Mouse (Mus musculus) forebrain, embryonic 16.5 days (tissue): ENCODE results near the gene Pglyrp2. TPM values are rescaled to one million over a fixed set of nuclear protein-coding genes. Genes with fewer than 3 reads are reported as not detected.

Experiments
- ATAC-seq: fragments of 200-750 bp; cut with Nextera tagmentation; 2 replicates; pipeline ENCODE4 v1.8.0; 2017; ENCODE audit warnings: mild to moderate bottlenecking, moderate library complexity
- H3K27ac ChIP-seq: fragments of 300-500 bp; sonication (generic); 2 replicates; pipeline ENCODE4 v1.5.1; 2014; ENCODE audit warnings: low read length, control low read depth
- H3K27me3 ChIP-seq: fragments of 300-500 bp; sonication (generic); replicated peaks from 2 replicates; pipeline ENCODE4 v1.6.1; 2014; ENCODE audit warnings: low read length; ENCODE audit not compliant: control insufficient read depth, insufficient read depth
- H3K36me3 ChIP-seq: fragments of 300-500 bp; sonication (generic); 2 replicates; pipeline ENCODE4 v1.6.1; 2014; ENCODE audit not compliant: control insufficient read depth, insufficient read depth
- H3K4me1 ChIP-seq: fragments of 300-500 bp; sonication (generic); replicated peaks from 2 replicates; pipeline ENCODE4 v1.6.1; 2014; ENCODE audit warnings: low read length; ENCODE audit not compliant: control insufficient read depth, insufficient read depth
- H3K4me2 ChIP-seq: fragments of 300-500 bp; sonication (generic); 2 replicates; pipeline ENCODE4 v1.6.1; 2014; ENCODE audit warnings: mild to moderate bottlenecking, low read length, control low read depth
- H3K4me3 ChIP-seq: fragments of 300-500 bp; sonication (generic); replicated peaks from 2 replicates; pipeline ENCODE4 v1.5.1; 2014; ENCODE audit warnings: mild to moderate bottlenecking, low read length, control low read depth
- H3K9ac ChIP-seq: fragments of 300-500 bp; sonication (generic); replicated peaks from 2 replicates; pipeline ENCODE4 v1.6.1; 2014; ENCODE audit warnings: low read depth, low read length, control low read depth
- H3K9me3 ChIP-seq: fragments of 300-500 bp; sonication (generic); 2 replicates; pipeline ENCODE4 v1.6.1; 2016; ENCODE audit warnings: low read length; ENCODE audit not compliant: control insufficient read depth
- WGBS: fragments of 180-500 bp; shearing (Covaris S2); extraction: QIAGEN DNeasy Blood & Tissue Kit; methylation state at CpG from one replicate; pipeline ENCODE4 v1.1.7; 2014; 5-methylcytosine and 5-hydroxymethylcytosine counted together
- polyA plus RNA-seq: library from polyadenylated mRNA; unstranded; fragments of >200 nt; fragmentation: Nextera tagmentation; extraction: Ambion mirVana; gene quantifications from 2 replicates; pipeline ENCODE4 v1.2.1, GENCODE M21; 2015

Pglyrp2 gene
- polyA plus RNA-seq, 1 experiment from 2014 or later: not detected

- under 1% methylated on average over 37 of the region's 39 CpGs for WGBS
- peak overlapping the region; percentile 94 for H3K9ac ChIP-seq
- no peaks in the 10 kb centered on the region for H3K9me3 ChIP-seq
- peaks cover 13% of the 10 kb centered on the region for H3K36me3 ChIP-seq
- H3K27ac ChIP-seq: peak overlapping the region; percentile 78
- H3K4me2 ChIP-seq: peak overlapping the region; percentile 96
- H3K4me3 ChIP-seq: peak overlapping the region; percentile 86
- peaks cover 27% of the 10 kb centered on the region for H3K27me3 ChIP-seq
- H3K4me1 ChIP-seq: peaks cover 13% of the 10 kb centered on the region
- peak; percentile 60 for ATAC-seq
Measured at GRCm38 (mm10) chr17:32388370-32389100, 35.4 kb downstream of the Pglyrp2 start.

GRCm38 (mm10) chr17:32387986-32388369 lies 36.0 kb downstream of the Pglyrp2 start:
- no peak overlapping the region for H3K27ac ChIP-seq
- peak overlapping the region; percentile 86 for H3K4me3 ChIP-seq
- WGBS: 36% methylated on average over 7 of the region's 7 CpGs
- peaks cover 17% of the 10 kb centered on the region for H3K4me1 ChIP-seq
- peak overlapping the region; percentile 96 for H3K4me2 ChIP-seq
- no peak for ATAC-seq
- H3K9ac ChIP-seq: peak overlapping the region; percentile 94
- H3K9me3 ChIP-seq: no peaks in the 10 kb centered on the region
- H3K27me3 ChIP-seq: peaks cover 23% of the 10 kb centered on the region
- peaks cover 17% of the 10 kb centered on the region for H3K36me3 ChIP-seq

- H3K27ac ChIP-seq: no peak overlapping the region
- no peak for ATAC-seq
- peaks cover 15% of the 10 kb centered on the region for H3K27me3 ChIP-seq
- WGBS: 70% methylated on average over 9 of the region's 9 CpGs
- H3K36me3 ChIP-seq: peaks cover 19% of the 10 kb centered on the region
- peaks cover 19% of the 10 kb centered on the region for H3K4me1 ChIP-seq
- no peak overlapping the region for H3K9ac ChIP-seq
- no peak overlapping the region for H3K4me3 ChIP-seq
- no peaks in the 10 kb centered on the region for H3K9me3 ChIP-seq
- no peak overlapping the region for H3K4me2 ChIP-seq
Measured at GRCm38 (mm10) chr17:32386659-32387432, 37.1 kb downstream of the Pglyrp2 start.

GRCm38 (mm10) chr17:32383661-32384060 lies 40.3 kb downstream of the Pglyrp2 start:
- Histone ChIP-seq H3K9me3 (no peaks in the 10 kb centered on the region), H3K4me3 (no peak overlapping the region), H3K27me3 (no peaks in the 10 kb centered on the region), H3K4me2 (no peak overlapping the region), H3K9ac (no peak overlapping the region), H3K27ac (no peak overlapping the region), H3K36me3 (peaks cover 21% of the 10 kb centered on the region), H3K4me1 (peaks cover 19% of the 10 kb centered on the region)
- ATAC-seq: no peak
- WGBS: 76% methylated on average over 5 of the region's 5 CpGs

GRCm38 (mm10) chr17:32382576-32382975 lies 41.4 kb downstream of the Pglyrp2 start:
- Histone ChIP-seq H3K4me3 (no peak overlapping the region), H3K9ac (no peak overlapping the region), H3K4me2 (no peak overlapping the region), H3K4me1 (peaks cover 8% of the 10 kb centered on the region), H3K36me3 (peaks cover 21% of the 10 kb centered on the region), H3K27ac (no peak overlapping the region), H3K9me3 (no peaks in the 10 kb centered on the region), H3K27me3 (no peaks in the 10 kb centered on the region)
- WGBS: 68% methylated on average over 7 of the region's 7 CpGs
- peak; percentile 76 for ATAC-seq

- ATAC-seq: no peak
- WGBS: 85% methylated on average over 2 of the region's 2 CpGs
- H3K4me2 ChIP-seq: no peak overlapping the region
- H3K4me3 ChIP-seq: no peak overlapping the region
- peaks cover 6% of the 10 kb centered on the region; the same call in 1 of the 2 replicates for H3K4me1 ChIP-seq
- peaks cover 12% of the 10 kb centered on the region for H3K36me3 ChIP-seq
- no peaks in the 10 kb centered on the region for H3K9me3 ChIP-seq
- no peak overlapping the region for H3K9ac ChIP-seq
- H3K27ac ChIP-seq: no peak overlapping the region
- H3K27me3 ChIP-seq: no peaks in the 10 kb centered on the region
Measured at GRCm38 (mm10) chr17:32378786-32379185, 45.2 kb downstream of the Pglyrp2 start.

- H3K4me2 ChIP-seq: no peak overlapping the region
- no peaks in the 10 kb centered on the region for H3K9me3 ChIP-seq
- H3K9ac ChIP-seq: no peak overlapping the region
- WGBS: 82% methylated on average over 9 of the region's 9 CpGs
- peaks cover 4% of the 10 kb centered on the region; the same call in 1 of the 2 replicates for H3K36me3 ChIP-seq
- H3K27me3 ChIP-seq: no peaks in the 10 kb centered on the region
- no peak overlapping the region for H3K27ac ChIP-seq
- no peak overlapping the region for H3K4me3 ChIP-seq
- no peaks in the 10 kb centered on the region for H3K4me1 ChIP-seq
- ATAC-seq: no peak
Measured at GRCm38 (mm10) chr17:32377137-32377536, 46.8 kb downstream of the Pglyrp2 start.

GRCm38 (mm10) chr17:32376475-32376874 lies 47.5 kb downstream of the Pglyrp2 start:
- no peak overlapping the region for H3K9ac ChIP-seq
- no peaks in the 10 kb centered on the region for H3K9me3 ChIP-seq
- 90% methylated on average over 15 of the region's 15 CpGs for WGBS
- ATAC-seq: no peak
- peaks cover 4% of the 10 kb centered on the region; the same call in 1 of the 2 replicates for H3K36me3 ChIP-seq
- no peaks in the 10 kb centered on the region for H3K4me1 ChIP-seq
- no peak overlapping the region for H3K27ac ChIP-seq
- H3K27me3 ChIP-seq: no peaks in the 10 kb centered on the region
- no peak overlapping the region for H3K4me3 ChIP-seq
- H3K4me2 ChIP-seq: no peak overlapping the region

GRCm38 (mm10) chr17:32368991-32369578 lies 54.9 kb downstream of the Pglyrp2 start:
- H3K27ac ChIP-seq: no peak overlapping the region
- H3K4me1 ChIP-seq: peaks cover 6% of the 10 kb centered on the region
- peaks cover 5% of the 10 kb centered on the region; the same call in 1 of the 2 replicates for H3K36me3 ChIP-seq
- H3K4me3 ChIP-seq: 0 out of 2 replicates have a peak overlapping the region, but pooled peaks have one; percentile 17
- H3K9me3 ChIP-seq: no peaks in the 10 kb centered on the region
- no peaks in the 10 kb centered on the region for H3K27me3 ChIP-seq
- no peak overlapping the region for H3K9ac ChIP-seq
- H3K4me2 ChIP-seq: peak overlapping the region; percentile 40
- 16% methylated on average over 12 of the region's 17 CpGs for WGBS
- ATAC-seq: no peak
